Mouse (Mus musculus): Measurements from ENCODE around the gene Mrps10. TPM values are rescaled to one million over a fixed set of nuclear protein-coding genes. Genes with fewer than 3 reads are reported as not detected.
"Not testable (repeated sequence)": the region's sequence is repeated elsewhere in the genome, so short reads cannot be mapped to it uniquely, and the experiment has no call there.

The Mrps10 gene
- polyA plus RNA-seq, 1 experiment from 2014 or later = 76.0 TPM

DNA sequence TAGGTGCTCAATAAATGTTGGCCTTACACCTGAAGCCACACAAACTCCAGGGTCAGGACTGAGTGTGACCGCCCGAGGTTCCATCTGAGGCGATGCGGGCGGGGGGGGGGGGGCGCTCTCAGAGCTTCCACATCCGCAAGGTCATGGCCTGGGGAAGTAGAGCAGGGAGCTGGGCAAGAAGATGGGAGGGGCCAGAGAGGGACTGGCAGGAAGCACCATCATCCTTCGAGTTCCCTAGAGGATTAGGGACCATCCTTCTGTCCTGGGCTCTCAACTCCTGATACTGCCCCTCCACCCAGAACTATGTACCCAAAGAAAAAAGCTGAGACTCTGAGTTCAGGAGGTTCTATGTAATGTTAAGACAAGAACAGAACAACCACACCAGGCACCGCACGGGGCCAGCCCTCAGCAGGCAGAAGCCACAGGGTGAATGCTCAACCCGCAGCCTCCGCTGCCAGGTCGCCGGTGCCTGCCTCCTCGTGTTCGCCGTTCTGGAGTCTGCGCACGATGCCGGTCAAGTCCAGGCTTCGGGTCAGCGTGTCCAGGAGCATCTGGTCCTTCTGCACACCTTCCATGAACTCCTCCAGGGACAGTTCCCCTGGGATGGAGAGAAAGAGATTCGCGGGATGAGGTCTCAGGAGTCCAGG lies 25.7 kb downstream of the Mrps10 start:
- DNase-seq (ENCODE audit: low spot score) = no peak
- Histone ChIP-seq H3K4me2 (ENCODE audit: low read depth) (peak overlapping the region; percentile 32; the same call in 1 of the 2 replicates), H3K9me3 (ENCODE audit: control insufficient read depth, low read length) (no peaks in the 10 kb centered on the region), H3K27ac (ENCODE audit: low read depth, low read length) (no peak overlapping the region), H3K9ac (ENCODE audit: low read length) (no peak overlapping the region), H3K4me1 (ENCODE audit: control insufficient read depth, insufficient read depth, low read length) (no peaks in the 10 kb centered on the region), H3K4me3 (ENCODE audit: low read depth, low read length) (peak overlapping the region; percentile 10; the same call in 1 of the 2 replicates), H3K36me3 (ENCODE audit: control insufficient read depth, insufficient read depth, low read length) (no peaks in the 10 kb centered on the region), H3K27me3 (ENCODE audit: control insufficient read depth, insufficient read depth, low read length) (peaks cover 13% of the 10 kb centered on the region)
- no peak for ATAC-seq (ENCODE audit: insufficient read depth, low FRiP score, low TSS enrichment)
- 26% methylated on average over 24 of the region's 24 CpGs for WGBS

DNA sequence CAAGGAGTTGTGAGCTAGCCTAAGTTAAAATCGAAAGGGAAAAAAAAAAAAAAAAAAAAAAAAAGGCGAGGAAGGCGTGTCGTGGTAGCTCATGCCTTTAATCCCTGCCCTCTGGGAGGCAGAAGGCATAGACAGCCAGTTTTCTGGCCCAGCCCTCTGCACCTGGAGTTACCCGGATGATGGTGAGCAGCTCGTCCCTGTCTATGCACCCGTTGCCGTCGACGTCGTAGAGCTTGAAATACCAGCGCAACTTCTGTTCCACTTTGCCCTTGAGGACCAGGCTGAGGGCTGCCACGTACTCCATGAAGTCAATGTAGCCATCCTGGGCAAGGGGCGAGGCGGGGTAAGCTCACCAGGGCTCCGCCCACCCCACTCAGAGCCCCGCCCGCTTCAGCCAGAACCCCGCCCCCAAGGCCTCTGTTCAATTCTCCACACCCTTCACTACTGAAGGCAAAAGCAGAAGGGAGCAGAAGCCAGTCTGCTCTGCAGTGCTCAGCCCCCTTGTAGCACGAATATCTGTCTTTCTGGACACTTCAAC lies 26.8 kb downstream of the Mrps10 start:
- peak overlapping the region; percentile 1; the same call in 1 of the 2 replicates for H3K4me3 ChIP-seq (ENCODE audit: low read depth, low read length)
- H3K9me3 ChIP-seq (ENCODE audit: control insufficient read depth, low read length) = no peaks in the 10 kb centered on the region
- H3K27ac ChIP-seq (ENCODE audit: low read depth, low read length) = no peak overlapping the region
- peaks cover 13% of the 10 kb centered on the region for H3K27me3 ChIP-seq (ENCODE audit: control insufficient read depth, insufficient read depth, low read length)
- no peak for ATAC-seq (ENCODE audit: insufficient read depth, low FRiP score, low TSS enrichment)
- H3K9ac ChIP-seq (ENCODE audit: low read length) = no peak overlapping the region
- no peaks in the 10 kb centered on the region for H3K4me1 ChIP-seq (ENCODE audit: control insufficient read depth, insufficient read depth, low read length)
- WGBS = 4% methylated on average over 20 of the region's 20 CpGs
- peak; percentile 60 for DNase-seq (ENCODE audit: low spot score)
- H3K4me2 ChIP-seq (ENCODE audit: low read depth) = peak overlapping the region; percentile 32
- H3K36me3 ChIP-seq (ENCODE audit: control insufficient read depth, insufficient read depth, low read length) = no peaks in the 10 kb centered on the region

GRCm38 (mm10) chr17:47399091-47399490 lies 30.4 kb downstream of the Mrps10 start:
- Histone ChIP-seq H3K27ac (ENCODE audit: low read depth, low read length) (no peak overlapping the region), H3K4me2 (ENCODE audit: low read depth) (no peak overlapping the region), H3K36me3 (ENCODE audit: control insufficient read depth, insufficient read depth, low read length) (no peaks in the 10 kb centered on the region), H3K27me3 (ENCODE audit: control insufficient read depth, insufficient read depth, low read length) (peaks cover 13% of the 10 kb centered on the region), H3K9me3 (ENCODE audit: control insufficient read depth, low read length) (no peaks in the 10 kb centered on the region), H3K9ac (ENCODE audit: low read length) (no peak overlapping the region), H3K4me1 (ENCODE audit: control insufficient read depth, insufficient read depth, low read length) (no peaks in the 10 kb centered on the region), H3K4me3 (ENCODE audit: low read depth, low read length) (no peak overlapping the region)
- ATAC-seq (ENCODE audit: insufficient read depth, low FRiP score, low TSS enrichment) = no peak
- WGBS = 89% methylated on average over 8 of the region's 8 CpGs
- DNase-seq (ENCODE audit: low spot score) = no peak

GRCm38 (mm10) chr17:47400451-47400850 lies 31.8 kb downstream of the Mrps10 start, which contains the start of gene Guca1a:
Gene Guca1a, minus strand, starts transcription at chr17:47400584.
- Histone ChIP-seq H3K36me3 (ENCODE audit: control insufficient read depth, insufficient read depth, low read length) (no peaks in the 10 kb centered on the region), H3K27ac (ENCODE audit: low read depth, low read length) (no peak within 1 kb of the TSS), H3K9ac (ENCODE audit: low read length) (no peak within 1 kb of the TSS), H3K9me3 (ENCODE audit: control insufficient read depth, low read length) (no peaks in the 10 kb centered on the region), H3K4me2 (ENCODE audit: low read depth) (no peak within 1 kb of the TSS), H3K4me1 (ENCODE audit: control insufficient read depth, insufficient read depth, low read length) (no peaks in the 10 kb centered on the region), H3K27me3 (ENCODE audit: control insufficient read depth, insufficient read depth, low read length) (peaks cover 4% of the 10 kb centered on the region; the same call in 1 of the 2 replicates), H3K4me3 (ENCODE audit: low read depth, low read length) (no peak within 1 kb of the TSS)
- no peak for ATAC-seq (ENCODE audit: insufficient read depth, low FRiP score, low TSS enrichment)
- no peak for DNase-seq (ENCODE audit: low spot score)
- WGBS = 75% methylated on average over 10 of the region's 10 CpGs

DNA sequence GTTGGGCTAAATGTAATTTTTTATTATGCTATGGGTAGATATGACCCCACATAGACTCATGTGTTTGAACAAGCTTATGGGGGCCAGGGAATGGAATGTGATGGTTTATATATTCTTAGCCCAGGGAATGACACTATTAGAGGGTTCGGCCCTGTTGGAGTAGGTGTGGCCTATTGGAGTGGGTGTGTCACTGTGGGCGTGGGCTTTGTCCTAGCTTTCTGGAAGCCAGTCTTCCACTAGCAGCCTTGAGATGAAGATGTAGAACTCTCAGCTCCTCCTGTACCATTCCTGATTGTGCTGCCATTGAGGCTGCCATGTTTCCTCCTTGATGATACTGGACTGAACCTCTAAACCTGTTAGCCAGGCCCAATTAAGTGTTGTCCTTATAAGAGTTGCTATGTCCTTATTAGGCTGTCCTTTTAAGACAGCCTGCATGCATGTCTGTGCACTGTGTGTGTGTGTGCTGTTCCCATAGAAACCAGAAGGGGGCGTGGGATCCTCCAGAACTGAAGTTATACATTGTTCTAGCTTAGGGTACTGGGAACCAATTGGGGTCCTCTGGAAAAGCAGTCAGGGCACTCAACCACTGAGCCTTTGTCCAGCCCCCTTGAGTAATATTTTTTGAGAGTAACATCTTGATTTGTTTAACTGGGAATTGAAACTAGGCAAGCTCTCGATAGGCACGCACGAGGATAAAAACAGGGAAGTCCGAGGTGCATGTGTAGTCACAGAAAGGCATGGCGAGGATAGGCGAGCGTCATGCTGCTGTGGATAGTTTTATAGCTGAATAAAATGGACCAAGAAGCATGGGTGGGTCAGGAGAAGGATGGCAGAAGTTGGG lies 39.2 kb downstream of the Mrps10 start:
- Histone ChIP-seq H3K9ac (ENCODE audit: low read length) (no peak overlapping the region), H3K27ac (ENCODE audit: low read depth, low read length) (no peak overlapping the region), H3K36me3 (ENCODE audit: control insufficient read depth, insufficient read depth, low read length) (no peaks in the 10 kb centered on the region), H3K4me3 (ENCODE audit: low read depth, low read length) (no peak overlapping the region), H3K4me2 (ENCODE audit: low read depth) (no peak overlapping the region), H3K9me3 (ENCODE audit: control insufficient read depth, low read length) (no peaks in the 10 kb centered on the region), H3K4me1 (ENCODE audit: control insufficient read depth, insufficient read depth, low read length) (no peaks in the 10 kb centered on the region), H3K27me3 (ENCODE audit: control insufficient read depth, insufficient read depth, low read length) (peaks cover 15% of the 10 kb centered on the region)
- WGBS = 64% methylated on average over 10 of the region's 10 CpGs
- DNase-seq (ENCODE audit: low spot score) (no peak), ATAC-seq (ENCODE audit: insufficient read depth, low FRiP score, low TSS enrichment) (no peak)

- Histone ChIP-seq H3K9me3 (ENCODE audit: control insufficient read depth, low read length) (no peaks in the 10 kb centered on the region), H3K4me1 (ENCODE audit: control insufficient read depth, insufficient read depth, low read length) (no peaks in the 10 kb centered on the region), H3K27ac (ENCODE audit: low read depth, low read length) (no peak overlapping the region), H3K36me3 (ENCODE audit: control insufficient read depth, insufficient read depth, low read length) (no peaks in the 10 kb centered on the region), H3K4me3 (ENCODE audit: low read depth, low read length) (no peak overlapping the region), H3K4me2 (ENCODE audit: low read depth) (no peak overlapping the region), H3K9ac (ENCODE audit: low read length) (no peak overlapping the region), H3K27me3 (ENCODE audit: control insufficient read depth, insufficient read depth, low read length) (peaks cover 15% of the 10 kb centered on the region)
- peak; percentile 76 for DNase-seq (ENCODE audit: low spot score)
- ATAC-seq (ENCODE audit: insufficient read depth, low FRiP score, low TSS enrichment) = no peak
- WGBS = 24% methylated on average over 8 of the region's 8 CpGs
Observed at GRCm38 (mm10) chr17:47408558-47408898, 39.8 kb downstream of the Mrps10 start.

GRCm38 (mm10) chr17:47409897-47410861 lies 41.5 kb downstream of the Mrps10 start:
- peak overlapping the region; percentile 23 for H3K4me3 ChIP-seq (ENCODE audit: low read depth, low read length)
- peaks cover 18% of the 10 kb centered on the region for H3K27me3 ChIP-seq (ENCODE audit: control insufficient read depth, insufficient read depth, low read length)
- H3K27ac ChIP-seq (ENCODE audit: low read depth, low read length); H3K4me1 ChIP-seq (ENCODE audit: control insufficient read depth, insufficient read depth, low read length); H3K9me3 ChIP-seq (ENCODE audit: control insufficient read depth, low read length); H3K36me3 ChIP-seq (ENCODE audit: control insufficient read depth, insufficient read depth, low read length); ATAC-seq (ENCODE audit: insufficient read depth, low FRiP score, low TSS enrichment); H3K9ac ChIP-seq (ENCODE audit: low read length); DNase-seq (ENCODE audit: low spot score): not testable (repeated sequence)
- H3K4me2 ChIP-seq (ENCODE audit: low read depth) = peak overlapping the region; percentile 42
- WGBS = 4% methylated on average over 74 of the region's 74 CpGs

- Histone ChIP-seq H3K27ac (ENCODE audit: low read depth, low read length) (no peak overlapping the region), H3K36me3 (ENCODE audit: control insufficient read depth, insufficient read depth, low read length) (no peaks in the 10 kb centered on the region), H3K4me1 (ENCODE audit: control insufficient read depth, insufficient read depth, low read length) (no peaks in the 10 kb centered on the region), H3K4me3 (ENCODE audit: low read depth, low read length) (no peak overlapping the region), H3K9me3 (ENCODE audit: control insufficient read depth, low read length) (no peaks in the 10 kb centered on the region), H3K27me3 (ENCODE audit: control insufficient read depth, insufficient read depth, low read length) (no peaks in the 10 kb centered on the region), H3K4me2 (ENCODE audit: low read depth) (no peak overlapping the region), H3K9ac (ENCODE audit: low read length) (no peak overlapping the region)
- no peak for DNase-seq (ENCODE audit: low spot score)
- no peak for ATAC-seq (ENCODE audit: insufficient read depth, low FRiP score, low TSS enrichment)
- WGBS = 58% methylated on average over 2 of the region's 2 CpGs
Observed at GRCm38 (mm10) chr17:47420195-47420594, 51.5 kb downstream of the Mrps10 start.

Data from neural tube, embryonic 11.5 days (tissue).